Mouse (Mus musculus) liver, embryonic 14.5 days (tissue): Measurements from ENCODE around the gene Dcaf5.

ENCODE experiments used
- CTCF ChIP-seq: IDR thresholded peaks from 2 replicates; pipeline ENCODE4 v1.5.1; 2016; ENCODE audit warnings: antibody characterized with exemption, low read depth, control low read depth
- EP300 ChIP-seq: IDR thresholded peaks from 2 replicates; pipeline ENCODE4 v1.6.1; 2016; ENCODE audit warnings: antibody characterized with exemption, low read depth

- TF ChIP-seq EP300 (no peak), CTCF (no peak)
These were observed 762 bp upstream of the Dcaf5 start for GRCm38 (mm10) chr12:80437051-80437675.
